Mouse (Mus musculus) midbrain, postnatal 0 days (tissue): ENCODE measurements around the gene Sh2d1b2. TPM values are rescaled to one million over a fixed set of nuclear protein-coding genes. Genes with fewer than 3 reads are reported as not detected.

Source experiments
- ATAC-seq: fragments of 200-750 bp; cut with Nextera tagmentation; 2 replicates; pipeline ENCODE4 v1.8.0; 2017; ENCODE audit warnings: moderate number of reproducible peaks, mild to moderate bottlenecking, moderate TSS enrichment, moderate library complexity; ENCODE audit not compliant: low FRiP score
- DNase-seq: peaks from one replicate; pipeline ENCODE4 v3.0.0-alpha.2; 2015; ENCODE audit warnings: low spot score
- H3K27ac ChIP-seq: fragments of 300-500 bp; sonication (generic); 2 replicates; pipeline ENCODE4 v1.5.1; 2014; ENCODE audit warnings: low read depth, mild to moderate bottlenecking, low read length, mixed read lengths
- H3K27me3 ChIP-seq: fragments of 300-500 bp; sonication (generic); 2 replicates; pipeline ENCODE4 v1.6.1; 2014; ENCODE audit warnings: low read length, control low read depth, mixed read lengths; ENCODE audit not compliant: insufficient read depth
- H3K36me3 ChIP-seq: fragments of 300-500 bp; sonication (generic); 2 replicates; pipeline ENCODE4 v1.6.1; 2014; ENCODE audit warnings: low read length, control low read depth, mixed read lengths; ENCODE audit not compliant: insufficient read depth
- H3K4me1 ChIP-seq: fragments of 300-500 bp; sonication (generic); 2 replicates; pipeline ENCODE4 v1.6.1; 2014; ENCODE audit warnings: mild to moderate bottlenecking, control low read depth, antibody characterized with exemption, low read length, mixed read lengths; ENCODE audit not compliant: insufficient read depth
- H3K4me2 ChIP-seq: fragments of 300-500 bp; sonication (generic); 2 replicates; pipeline ENCODE4 v1.6.1; 2014; ENCODE audit warnings: low read depth, mild to moderate bottlenecking, low read length, mixed read lengths; ENCODE audit not compliant: poor library complexity, severe bottlenecking
- H3K4me3 ChIP-seq: fragments of 300-500 bp; sonication (generic); 2 replicates; pipeline ENCODE4 v1.5.1; 2014; ENCODE audit warnings: low read depth, mild to moderate bottlenecking, low read length, moderate library complexity
- H3K9ac ChIP-seq: fragments of 300-500 bp; sonication (generic); replicated peaks from 2 replicates; pipeline ENCODE4 v1.6.1; 2014; ENCODE audit warnings: mild to moderate bottlenecking, low read length, moderate library complexity, mixed read lengths; ENCODE audit not compliant: poor library complexity, severe bottlenecking
- H3K9me3 ChIP-seq: fragments of 300-500 bp; sonication (generic); 2 replicates; pipeline ENCODE4 v1.6.1; 2016; ENCODE audit warnings: low read length, control low read depth
- CTCF ChIP-seq: IDR thresholded peaks from 2 replicates; pipeline ENCODE4 v1.5.1; 2016; ENCODE audit warnings: antibody characterized with exemption, mild to moderate bottlenecking
- WGBS: fragments of 180-500 bp; shearing (Covaris S2); extraction: QIAGEN DNeasy Blood & Tissue Kit; methylation state at CpG from one replicate; pipeline ENCODE4 v1.1.7; 2014; 5-methylcytosine and 5-hydroxymethylcytosine counted together
- polyA plus RNA-seq: library from polyadenylated mRNA; unstranded; fragments of >200 nt; fragmentation: Nextera tagmentation; extraction: Ambion mirVana; gene quantifications from 2 replicates; pipeline ENCODE4 v1.2.1, GENCODE M21; 2015
- total RNA-seq: library from RNA; depleted of rRNA; stranded (reverse); fragments of >200 nt; gene quantifications from 2 replicates; pipeline ENCODE4 v1.2.3, GENCODE M21; 2014

Sh2d1b2 gene
- total and polyA plus RNA-seq, 2 experiments from 2014 or later = 0.11 TPM; not detected in 1

DNA sequence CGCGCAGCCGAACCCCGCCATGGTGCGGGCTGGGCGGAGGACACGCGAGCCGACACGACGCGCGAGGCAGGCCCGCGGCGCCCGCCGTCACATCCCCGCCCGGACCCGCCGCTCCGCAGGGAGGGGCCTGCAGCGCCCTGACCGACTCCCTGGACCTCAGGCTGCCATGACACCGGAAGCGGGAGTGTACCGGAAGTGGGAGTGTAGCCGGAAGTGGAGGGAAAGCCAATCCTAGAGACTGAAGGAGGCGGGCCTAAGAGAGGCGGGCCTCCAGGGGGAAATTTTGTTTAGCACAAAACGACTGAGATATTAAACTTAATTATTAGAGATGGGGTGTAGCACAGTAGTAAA, 23.0 kb downstream of the Sh2d1b2 start:
- H3K9ac ChIP-seq = peak overlapping the region; percentile 80
- no peaks in the 10 kb centered on the region for H3K4me1 ChIP-seq
- TF ChIP-seq CTCF = no peak
- WGBS = 9% methylated on average over 32 of the region's 32 CpGs
- H3K36me3 ChIP-seq = no peaks in the 10 kb centered on the region
- ATAC-seq (peak; percentile 100), DNase-seq (peak; percentile 94)
- no peaks in the 10 kb centered on the region for H3K9me3 ChIP-seq
- H3K27ac ChIP-seq = peak overlapping the region; percentile 47; the same call in 1 of the 2 replicates
- peak overlapping the region; percentile 65 for H3K4me3 ChIP-seq
- peak overlapping the region; percentile 78 for H3K4me2 ChIP-seq
- H3K27me3 ChIP-seq = no peaks in the 10 kb centered on the region

- H3K9ac ChIP-seq = no peak overlapping the region
- H3K36me3 ChIP-seq = no peaks in the 10 kb centered on the region
- DNase-seq (no peak), ATAC-seq (no peak)
- no peak for TF ChIP-seq CTCF
- no peak overlapping the region for H3K27ac ChIP-seq
- H3K4me2 ChIP-seq = no peak overlapping the region
- H3K4me3 ChIP-seq = no peak overlapping the region
- no peaks in the 10 kb centered on the region for H3K4me1 ChIP-seq
- 85% methylated on average over 6 of the region's 6 CpGs for WGBS
- H3K27me3 ChIP-seq = no peaks in the 10 kb centered on the region
- 0 out of 2 replicates have a peak, but pooled peaks cover 3% of the 10 kb centered on the region for H3K9me3 ChIP-seq
These were observed 37.7 kb downstream of the Sh2d1b2 start for GRCm38 (mm10) chr1:170270281-170270680.

GRCm38 (mm10) chr1:170270696-170271095, 38.1 kb downstream of the Sh2d1b2 start:
- Histone ChIP-seq H3K4me3 (no peak overlapping the region), H3K4me2 (no peak overlapping the region), H3K27me3 (no peaks in the 10 kb centered on the region), H3K4me1 (no peaks in the 10 kb centered on the region), H3K36me3 (no peaks in the 10 kb centered on the region), H3K27ac (no peak overlapping the region), H3K9ac (no peak overlapping the region), H3K9me3 (0 out of 2 replicates have a peak, but pooled peaks cover 3% of the 10 kb centered on the region)
- no peak for ATAC-seq
- no peak for DNase-seq
- TF ChIP-seq CTCF = no peak
- WGBS = 81% methylated on average over 4 of the region's 4 CpGs

DNA sequence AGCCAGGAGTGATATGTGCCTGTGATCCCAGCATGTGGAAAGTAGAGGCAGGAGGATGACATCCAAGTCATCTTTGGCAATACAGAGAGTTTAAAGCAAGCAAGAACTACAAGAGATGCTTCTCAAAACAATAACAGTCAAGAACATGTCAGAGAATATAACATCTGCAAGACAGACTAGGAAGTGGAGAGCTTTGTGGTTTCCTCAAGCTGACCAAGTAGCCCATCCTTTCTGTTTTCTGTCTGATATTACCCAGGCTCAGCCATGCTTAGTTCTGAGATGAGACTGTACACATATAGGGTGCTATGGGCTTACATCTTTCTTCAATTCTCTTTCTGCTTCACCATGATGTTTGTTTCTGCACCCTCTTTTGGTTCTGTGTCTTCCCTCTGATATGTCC, 40.7 kb downstream of the Sh2d1b2 start:
- no peak for TF ChIP-seq CTCF
- ATAC-seq (no peak), DNase-seq (no peak)
- Histone ChIP-seq H3K27ac (no peak overlapping the region), H3K36me3 (no peaks in the 10 kb centered on the region), H3K27me3 (no peaks in the 10 kb centered on the region), H3K9ac (no peak overlapping the region), H3K4me3 (no peak overlapping the region), H3K4me2 (no peak overlapping the region), H3K4me1 (no peaks in the 10 kb centered on the region), H3K9me3 (no peaks in the 10 kb centered on the region)

GRCm38 (mm10) chr1:170277016-170277415, 44.5 kb downstream of the Sh2d1b2 start, which contains the start of gene Sh2d1b1:
Sh2d1b1 (plus strand) TSS chr1:170277320.
- no peak within 1 kb of the TSS for H3K4me2 ChIP-seq
- ATAC-seq = no peak
- no peaks in the 10 kb centered on the region for H3K27me3 ChIP-seq
- no peak within 1 kb of the TSS for H3K4me3 ChIP-seq
- WGBS = 94% methylated on average over 2 of the region's 3 CpGs
- no peak within 1 kb of the TSS for H3K27ac ChIP-seq
- H3K9me3 ChIP-seq = no peaks in the 10 kb centered on the region
- no peaks in the 10 kb centered on the region for H3K36me3 ChIP-seq
- no peak for DNase-seq
- H3K9ac ChIP-seq = no peak within 1 kb of the TSS
- no peaks in the 10 kb centered on the region for H3K4me1 ChIP-seq
- no peak for TF ChIP-seq CTCF

DNA sequence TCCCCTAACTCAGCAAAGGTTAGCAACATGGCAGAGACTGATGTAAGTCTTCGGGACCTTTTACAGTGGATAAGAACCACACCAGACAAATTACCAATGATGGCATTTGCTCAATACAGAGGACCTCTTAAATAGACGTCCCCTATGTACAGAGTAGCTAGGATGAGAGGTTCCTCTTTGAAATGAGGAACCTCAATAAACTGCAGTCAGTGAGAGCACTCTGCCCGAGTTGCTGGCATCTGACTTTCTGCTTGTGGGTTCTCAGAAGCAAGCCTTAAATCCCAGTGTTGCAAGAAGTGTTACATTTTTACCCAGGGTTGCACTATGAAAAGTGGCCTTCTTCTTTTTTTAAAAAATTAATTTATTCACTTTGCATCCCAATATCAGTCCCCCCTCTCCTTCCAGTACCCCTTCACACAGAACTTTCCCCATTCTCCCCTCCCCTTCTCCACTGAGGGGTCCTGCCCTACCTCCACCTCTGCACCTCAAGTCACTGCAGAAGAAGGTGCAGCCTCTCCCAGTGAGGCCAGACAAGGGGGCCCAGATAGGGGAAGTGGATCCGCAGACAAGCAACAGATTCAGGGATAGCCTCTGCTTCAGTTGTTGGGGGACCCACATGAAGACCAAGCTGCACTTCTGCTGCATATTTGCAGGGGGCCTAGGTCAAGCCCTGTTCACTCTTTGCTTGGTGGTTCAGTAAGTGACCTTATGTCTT, 50.0 kb downstream of the Sh2d1b2 start:
- H3K36me3 ChIP-seq = no peaks in the 10 kb centered on the region
- no peak overlapping the region for H3K4me3 ChIP-seq
- H3K9me3 ChIP-seq = no peaks in the 10 kb centered on the region
- DNase-seq (no peak), ATAC-seq (no peak)
- H3K4me2 ChIP-seq = no peak overlapping the region
- WGBS = 80% methylated on average over 4 of the region's 4 CpGs
- no peak for TF ChIP-seq CTCF
- H3K4me1 ChIP-seq = no peaks in the 10 kb centered on the region
- H3K27ac ChIP-seq = no peak overlapping the region
- H3K9ac ChIP-seq = no peak overlapping the region
- no peaks in the 10 kb centered on the region for H3K27me3 ChIP-seq
